Mouse (Mus musculus): ENCODE measurements around the gene Irgm1. TPM values are rescaled to one million over a fixed set of nuclear protein-coding genes. Genes with fewer than 3 reads are reported as not detected.

Gene Irgm1
- polyA plus RNA-seq, 1 experiment from 2014 or later = 7.6 TPM

- Histone ChIP-seq H3K27ac (replicated peaks; ENCODE audit: low read depth, low read length) (no peak overlapping the region), H3K36me3 (ENCODE audit: control insufficient read depth, insufficient read depth, low read length) (no peaks in the 10 kb centered on the region), H3K27me3 (replicated peaks; ENCODE audit: control insufficient read depth, insufficient read depth, low read length) (no peaks in the 10 kb centered on the region), H3K9ac (ENCODE audit: low read depth, low read length) (no peak overlapping the region), H3K4me2 (ENCODE audit: low read depth, low read length) (no peak overlapping the region), H3K4me3 (ENCODE audit: low read depth, low read length) (no peak overlapping the region), H3K4me1 (ENCODE audit: control insufficient read depth, insufficient read depth, low read length) (0 out of 2 replicates have a peak, but pooled peaks cover under 1% of the 10 kb centered on the region), H3K9me3 (ENCODE audit: control insufficient read depth, low read length) (no peaks in the 10 kb centered on the region)
- WGBS = 94% methylated on average over 9 of the region's 9 CpGs
- ATAC-seq (ENCODE audit: low read depth) = no peak
- DNase-seq (ENCODE audit: low spot score) = no peak
Measured at GRCm38 (mm10) chr11:48866481-48866880, 5.0 kb downstream of the Irgm1 start.

GRCm38 (mm10) chr11:48863808-48864207, 7.7 kb downstream of the Irgm1 start:
- Histone ChIP-seq H3K4me3 (ENCODE audit: low read depth, low read length) (no peak overlapping the region), H3K9ac (ENCODE audit: low read depth, low read length) (no peak overlapping the region), H3K4me1 (ENCODE audit: control insufficient read depth, insufficient read depth, low read length) (no peaks in the 10 kb centered on the region), H3K9me3 (ENCODE audit: control insufficient read depth, low read length) (no peaks in the 10 kb centered on the region), H3K27me3 (replicated peaks; ENCODE audit: control insufficient read depth, insufficient read depth, low read length) (no peaks in the 10 kb centered on the region), H3K4me2 (ENCODE audit: low read depth, low read length) (no peak overlapping the region), H3K36me3 (ENCODE audit: control insufficient read depth, insufficient read depth, low read length) (no peaks in the 10 kb centered on the region), H3K27ac (replicated peaks; ENCODE audit: low read depth, low read length) (no peak overlapping the region)
- DNase-seq (ENCODE audit: low spot score) (no peak), ATAC-seq (ENCODE audit: low read depth) (no peak)
- WGBS = 83% methylated on average over 3 of the region's 3 CpGs

- ATAC-seq (ENCODE audit: low read depth) (no peak), DNase-seq (ENCODE audit: low spot score) (no peak)
- Histone ChIP-seq H3K27me3 (replicated peaks; ENCODE audit: control insufficient read depth, insufficient read depth, low read length) (no peaks in the 10 kb centered on the region), H3K4me3 (ENCODE audit: low read depth, low read length) (no peak overlapping the region), H3K27ac (replicated peaks; ENCODE audit: low read depth, low read length) (no peak overlapping the region), H3K9me3 (ENCODE audit: control insufficient read depth, low read length) (no peaks in the 10 kb centered on the region), H3K4me1 (ENCODE audit: control insufficient read depth, insufficient read depth, low read length) (no peaks in the 10 kb centered on the region), H3K4me2 (ENCODE audit: low read depth, low read length) (no peak overlapping the region), H3K9ac (ENCODE audit: low read depth, low read length) (no peak overlapping the region), H3K36me3 (ENCODE audit: control insufficient read depth, insufficient read depth, low read length) (no peaks in the 10 kb centered on the region)
- 88% methylated on average over 1 of the region's 1 CpGs for WGBS
Measured at GRCm38 (mm10) chr11:48862784-48863319, 8.6 kb downstream of the Irgm1 start.

GRCm38 (mm10) chr11:48859014-48859413, 12.5 kb downstream of the Irgm1 start:
- under 1% methylated on average over 6 of the region's 6 CpGs for WGBS
- Histone ChIP-seq H3K4me3 (ENCODE audit: low read depth, low read length) (peak overlapping the region; percentile 61; the same call in 1 of the 2 replicates), H3K4me2 (ENCODE audit: low read depth, low read length) (peak overlapping the region; percentile 75), H3K9me3 (ENCODE audit: control insufficient read depth, low read length) (no peaks in the 10 kb centered on the region), H3K27ac (replicated peaks; ENCODE audit: low read depth, low read length) (no peak overlapping the region), H3K27me3 (replicated peaks; ENCODE audit: control insufficient read depth, insufficient read depth, low read length) (no peaks in the 10 kb centered on the region), H3K9ac (ENCODE audit: low read depth, low read length) (no peak overlapping the region), H3K36me3 (ENCODE audit: control insufficient read depth, insufficient read depth, low read length) (no peaks in the 10 kb centered on the region), H3K4me1 (ENCODE audit: control insufficient read depth, insufficient read depth, low read length) (peaks cover 9% of the 10 kb centered on the region)
- ATAC-seq (ENCODE audit: low read depth) (no peak), DNase-seq (ENCODE audit: low spot score) (peak; percentile 81)

- under 1% methylated on average over 31 of the region's 31 CpGs for WGBS
- Histone ChIP-seq H3K9ac (ENCODE audit: low read depth, low read length) (peak overlapping the region; percentile 66), H3K36me3 (ENCODE audit: control insufficient read depth, insufficient read depth, low read length) (no peaks in the 10 kb centered on the region), H3K4me3 (ENCODE audit: low read depth, low read length) (peak overlapping the region; percentile 61), H3K4me1 (ENCODE audit: control insufficient read depth, insufficient read depth, low read length) (peaks cover 12% of the 10 kb centered on the region), H3K9me3 (ENCODE audit: control insufficient read depth, low read length) (no peaks in the 10 kb centered on the region), H3K4me2 (ENCODE audit: low read depth, low read length) (peak overlapping the region; percentile 75), H3K27me3 (replicated peaks; ENCODE audit: control insufficient read depth, insufficient read depth, low read length) (peaks cover 6% of the 10 kb centered on the region; the same call in 1 of the 2 replicates), H3K27ac (replicated peaks; ENCODE audit: low read depth, low read length) (no peak overlapping the region)
- peak; percentile 64 for ATAC-seq (ENCODE audit: low read depth)
- peak; percentile 89 for DNase-seq (ENCODE audit: low spot score)
Measured at GRCm38 (mm10) chr11:48853474-48854180, 17.9 kb downstream of the Irgm1 start.

GRCm38 (mm10) chr11:48852624-48853473, 18.6 kb downstream of the Irgm1 start:
- ATAC-seq (ENCODE audit: low read depth) = no peak
- peak overlapping the region; percentile 66 for H3K9ac ChIP-seq (ENCODE audit: low read depth, low read length)
- peak overlapping the region; percentile 61 for H3K4me3 ChIP-seq (ENCODE audit: low read depth, low read length)
- H3K36me3 ChIP-seq (ENCODE audit: control insufficient read depth, insufficient read depth, low read length) = no peaks in the 10 kb centered on the region
- H3K9me3 ChIP-seq (ENCODE audit: control insufficient read depth, low read length) = no peaks in the 10 kb centered on the region
- no peak overlapping the region for H3K27ac ChIP-seq (replicated peaks; ENCODE audit: low read depth, low read length)
- 10% methylated on average over 23 of the region's 23 CpGs for WGBS
- H3K4me2 ChIP-seq (ENCODE audit: low read depth, low read length) = peak overlapping the region; percentile 75
- H3K27me3 ChIP-seq (replicated peaks; ENCODE audit: control insufficient read depth, insufficient read depth, low read length) = peaks cover 6% of the 10 kb centered on the region; the same call in 1 of the 2 replicates
- no peak for DNase-seq (ENCODE audit: low spot score)
- H3K4me1 ChIP-seq (ENCODE audit: control insufficient read depth, insufficient read depth, low read length) = peaks cover 12% of the 10 kb centered on the region

- ATAC-seq (ENCODE audit: low read depth) = no peak
- peaks cover 12% of the 10 kb centered on the region for H3K4me1 ChIP-seq (ENCODE audit: control insufficient read depth, insufficient read depth, low read length)
- no peaks in the 10 kb centered on the region for H3K36me3 ChIP-seq (ENCODE audit: control insufficient read depth, insufficient read depth, low read length)
- peak overlapping the region; percentile 61; the same call in 1 of the 2 replicates for H3K4me3 ChIP-seq (ENCODE audit: low read depth, low read length)
- WGBS = 72% methylated on average over 4 of the region's 4 CpGs
- DNase-seq (ENCODE audit: low spot score) = no peak
- no peak overlapping the region for H3K9ac ChIP-seq (ENCODE audit: low read depth, low read length)
- H3K9me3 ChIP-seq (ENCODE audit: control insufficient read depth, low read length) = no peaks in the 10 kb centered on the region
- peaks cover 6% of the 10 kb centered on the region; the same call in 1 of the 2 replicates for H3K27me3 ChIP-seq (replicated peaks; ENCODE audit: control insufficient read depth, insufficient read depth, low read length)
- H3K27ac ChIP-seq (replicated peaks; ENCODE audit: low read depth, low read length) = no peak overlapping the region
- peak overlapping the region; percentile 75 for H3K4me2 ChIP-seq (ENCODE audit: low read depth, low read length)
Measured at GRCm38 (mm10) chr11:48852190-48852589, 19.3 kb downstream of the Irgm1 start.

GRCm38 (mm10) chr11:48851270-48851995, 20.1 kb downstream of the Irgm1 start:
- peaks cover 6% of the 10 kb centered on the region; the same call in 1 of the 2 replicates for H3K27me3 ChIP-seq (replicated peaks; ENCODE audit: control insufficient read depth, insufficient read depth, low read length)
- H3K36me3 ChIP-seq (ENCODE audit: control insufficient read depth, insufficient read depth, low read length) = no peaks in the 10 kb centered on the region
- no peaks in the 10 kb centered on the region for H3K9me3 ChIP-seq (ENCODE audit: control insufficient read depth, low read length)
- DNase-seq (ENCODE audit: low spot score) (no peak), ATAC-seq (ENCODE audit: low read depth) (no peak)
- no peak overlapping the region for H3K4me2 ChIP-seq (ENCODE audit: low read depth, low read length)
- no peak overlapping the region for H3K9ac ChIP-seq (ENCODE audit: low read depth, low read length)
- H3K27ac ChIP-seq (replicated peaks; ENCODE audit: low read depth, low read length) = no peak overlapping the region
- WGBS = 84% methylated on average over 4 of the region's 4 CpGs
- peaks cover 12% of the 10 kb centered on the region for H3K4me1 ChIP-seq (ENCODE audit: control insufficient read depth, insufficient read depth, low read length)
- no peak overlapping the region for H3K4me3 ChIP-seq (ENCODE audit: low read depth, low read length)

All from embryonic facial prominence, embryonic 14.5 days (tissue).